Comparison of ENCODE assay signal across 22 mouse cellular contexts in the genomic region with DNA sequence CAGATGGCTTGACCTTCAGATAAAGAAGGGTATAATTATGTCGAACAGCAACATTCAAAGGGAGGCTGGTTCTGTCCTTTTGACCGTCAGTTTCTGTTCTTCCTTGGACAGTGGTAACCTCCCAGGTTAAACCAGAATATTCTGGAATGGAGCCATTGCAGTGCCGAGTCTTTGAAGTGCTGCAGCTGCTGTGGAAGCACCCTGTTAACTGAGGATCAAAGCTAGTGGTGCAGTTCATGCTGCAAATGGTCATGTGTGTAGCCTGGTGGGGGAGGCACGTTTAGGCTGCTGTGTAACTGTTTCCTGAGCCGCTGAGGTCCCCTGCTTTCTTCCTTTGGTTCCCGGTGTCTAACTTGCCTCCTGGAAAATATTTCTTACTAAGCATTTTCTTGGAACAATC. TPM values are rescaled to one million over a fixed set of nuclear protein-coding genes. Genes with fewer than 3 reads are reported as not detected.
DNase-seq lines count a peak whose midpoint lies in the region; ATAC-seq and TF ChIP-seq lines count a peak whose summit lies in the region.
"Had no signal": no experiment of that assay in that cellular context is flagged by ENCODE, and none has a peak within 500 bp of the region (broad histone marks: within the 10 kb centered on the region; RNA-seq: fewer than 3 reads in every experiment).

No protein-coding gene starts in this region.

- H3K9me3 ChIP-seq in liver, embryonic 12.5 days (replicated peaks), result no peaks in the 10 kb centered on the region
- H3K9me3 ChIP-seq in kidney, embryonic 14.5 days (ENCODE audit: control insufficient read depth, low read length), result no peaks in the 10 kb centered on the region
- no peaks in the 10 kb centered on the region for H3K9me3 ChIP-seq in hindbrain, embryonic 10.5 days
- H3K9me3 ChIP-seq: lung, embryonic 15.5 days; midbrain, embryonic 13.5 days had no signal

- no peak overlapping the region for H3K4me2 ChIP-seq in liver, embryonic 12.5 days
- no peak overlapping the region for H3K4me2 ChIP-seq in kidney, embryonic 14.5 days (replicated peaks; ENCODE audit: low read depth, low read length)
- H3K4me2 ChIP-seq: heart, embryonic 11.5 days; liver, embryonic 11.5 days; lung, embryonic 15.5 days; midbrain, embryonic 13.5 days had no signal

- H3K9ac ChIP-seq in liver, adult 2 months (ENCODE audit: low read depth, low read length), result peak overlapping the region; percentile 43; the same call in 1 of the 2 replicates
- no peak overlapping the region for H3K9ac ChIP-seq in liver, embryonic 12.5 days
- H3K9ac ChIP-seq in kidney, embryonic 14.5 days (ENCODE audit: low read depth, low read length), result no peak overlapping the region
- H3K9ac ChIP-seq: lung, embryonic 15.5 days; midbrain, embryonic 13.5 days had no signal

- no peak for ATAC-seq in liver, embryonic 12.5 days
- peak; percentile 18; the same call in 1 of the 2 replicates for ATAC-seq in kidney, embryonic 14.5 days (ENCODE audit: low FRiP score, low TSS enrichment)
- ATAC-seq: hindbrain, embryonic 16.5 days; midbrain, embryonic 13.5 days had no signal

- WGBS in liver, adult 2 months, result 6% methylated on average over 6 of the region's 6 CpGs
- WGBS in liver, embryonic 12.5 days (ENCODE audit: insufficient replicate concordance), result 50% methylated on average over 6 of the region's 6 CpGs
- WGBS in kidney, embryonic 14.5 days, result 11% methylated on average over 6 of the region's 6 CpGs
- 74% methylated on average over 6 of the region's 6 CpGs for WGBS in hindbrain, embryonic 10.5 days

- no peak for TF ChIP-seq POLR2A in liver, adult 2 months (IDR thresholded peaks at IDR 0.05; ENCODE audit: extremely low read depth, insufficient read depth, low read length)

- TF ChIP-seq CTCF in liver, adult 2 months (IDR thresholded peaks at IDR 0.05; ENCODE audit: low read depth, low read length), result no peak

- H3K36me3 ChIP-seq in liver, adult 2 months (ENCODE audit: control insufficient read depth, insufficient read depth, low read length), result peaks cover 23% of the 10 kb centered on the region
- H3K36me3 ChIP-seq in liver, embryonic 12.5 days, result peaks cover 26% of the 10 kb centered on the region
- H3K36me3 ChIP-seq in kidney, embryonic 14.5 days (ENCODE audit: control insufficient read depth, insufficient read depth, low read length), result peaks cover 18% of the 10 kb centered on the region
- H3K36me3 ChIP-seq in hindbrain, embryonic 10.5 days, result peaks cover 43% of the 10 kb centered on the region

- no peaks in the 10 kb centered on the region for H3K27me3 ChIP-seq in liver, adult 2 months (ENCODE audit: control insufficient read depth, insufficient read depth, low read length)
- H3K27me3 ChIP-seq in liver, embryonic 12.5 days (replicated peaks), result peaks cover 16% of the 10 kb centered on the region
- no peaks in the 10 kb centered on the region for H3K27me3 ChIP-seq in kidney, embryonic 14.5 days (ENCODE audit: control insufficient read depth, insufficient read depth, low read length)
- H3K27me3 ChIP-seq in hindbrain, embryonic 10.5 days (ENCODE audit: insufficient read depth, poor library complexity, severe bottlenecking), result peaks cover 7% of the 10 kb centered on the region; the same call in 1 of the 2 replicates
- H3K27me3 ChIP-seq: lung, embryonic 15.5 days had no signal

- peak overlapping the region; percentile 8; the same call in 1 of the 2 replicates for H3K4me3 ChIP-seq in liver, adult 2 months (ENCODE audit: insufficient read depth, low read depth, low read length)
- no peak overlapping the region for H3K4me3 ChIP-seq in liver, embryonic 12.5 days
- no peak overlapping the region for H3K4me3 ChIP-seq in kidney, embryonic 14.5 days (ENCODE audit: low read length)
- no peak overlapping the region for H3K4me3 ChIP-seq in hindbrain, embryonic 10.5 days
- H3K4me3 ChIP-seq: lung, embryonic 15.5 days; midbrain, embryonic 13.5 days had no signal

- H3K27ac ChIP-seq in liver, adult 2 months (replicated peaks; ENCODE audit: insufficient read depth, low read depth, low read length), result peak overlapping the region; percentile 75
- H3K27ac ChIP-seq in liver, embryonic 12.5 days, result no peak overlapping the region
- H3K27ac ChIP-seq in kidney, embryonic 14.5 days (ENCODE audit: low read depth, low read length), result peak overlapping the region; percentile 30; the same call in 1 of the 2 replicates
- H3K27ac ChIP-seq in hindbrain, embryonic 10.5 days, result no peak overlapping the region
- H3K27ac ChIP-seq: midbrain, embryonic 13.5 days had no signal

- peak; percentile 87 for DNase-seq in liver, adult 2 months (ENCODE audit: extremely low read depth, low read depth, low spot score)
- peak; percentile 34 to 60 for DNase-seq in adrenal gland, postnatal 36 days
- DNase-seq in kidney, postnatal 4 days, result peak; percentile 57 to 71
- DNase-seq in heart, postnatal 4 days, result no peak
- DNase-seq in hindbrain, embryonic 10.5 days (ENCODE audit: low spot score), result no peak
- DNase-seq: cerebellum, adult 11-12 months; left cerebral cortex, postnatal 4 days; retina, postnatal 1 day; thymus, postnatal 4 days had no signal

- H3K79me2 ChIP-seq in liver, adult 2 months (ENCODE audit: control insufficient read depth, insufficient read depth, low read length), result peaks cover 21% of the 10 kb centered on the region

- H3K4me1 ChIP-seq in liver, adult 2 months (ENCODE audit: control insufficient read depth, insufficient read depth, low read length), result peaks cover 44% of the 10 kb centered on the region
- H3K4me1 ChIP-seq in liver, embryonic 12.5 days, result peaks cover 26% of the 10 kb centered on the region
- H3K4me1 ChIP-seq in kidney, embryonic 14.5 days (ENCODE audit: control insufficient read depth, insufficient read depth, low read length), result peaks cover 30% of the 10 kb centered on the region
- H3K4me1 ChIP-seq in hindbrain, embryonic 10.5 days (replicated peaks), result peaks cover 20% of the 10 kb centered on the region

RNA-seq across cellular contexts. Expression of gene Pdp2, which starts 7.2 kb away (rescaled TPM):
- total RNA-seq in liver, adult 2 months (2014; rRNA removed), result 16.4 and 20.0 TPM in 2 replicates
- 9.6 and 11.9 TPM in 2 replicates for polyA plus RNA-seq in liver, adult 2 months (2012; rRNA removed)
- polyA plus RNA-seq in liver, embryonic 12.5 days (2016; fragmentation: Nextera tagmentation; extraction: Ambion mirVana), result 5.8 and 6.0 TPM in 2 replicates
- total RNA-seq in adrenal gland, postnatal 36 days (2021), result 10 to 100 TPM; 30.4 to 33.0 TPM
- polyA plus RNA-seq in kidney, embryonic 14.5 days (2014; fragmentation: Nextera tagmentation; extraction: Ambion mirVana), result 15.1 and 18.7 TPM in 2 replicates
- 1 to 10 TPM; 5.0 to 5.4 TPM for total RNA-seq in heart, postnatal 4 days (2021)
- 12.7 and 13.3 TPM in 2 replicates for polyA plus RNA-seq in hindbrain, embryonic 10.5 days (2016; fragmentation: Nextera tagmentation; extraction: Ambion mirVana)

RNA-seq across cellular contexts. Expression of gene Cdh16, which starts 25.7 kb away (rescaled TPM):
- total RNA-seq in liver, adult 2 months (2014; rRNA removed), result 0.07 TPM in 1 of 2 replicates, not detected in the other
- polyA plus RNA-seq in liver, adult 2 months (2012; rRNA removed), result not detected in 2 replicates
- 0.21 and 0.36 TPM in 2 replicates for polyA plus RNA-seq in liver, embryonic 12.5 days (2016; fragmentation: Nextera tagmentation; extraction: Ambion mirVana)
- not detected for total RNA-seq in adrenal gland, postnatal 36 days (2021)
- 166 and 200 TPM in 2 replicates for polyA plus RNA-seq in kidney, embryonic 14.5 days (2014; fragmentation: Nextera tagmentation; extraction: Ambion mirVana)
- total RNA-seq in heart, postnatal 4 days (2021), result 1 to 10 TPM; 2.8 to 4.6 TPM
- polyA plus RNA-seq in hindbrain, embryonic 10.5 days (2016; fragmentation: Nextera tagmentation; extraction: Ambion mirVana), result not detected in 2 replicates
- total RNA-seq: gastrocnemius, postnatal 25 days; layer of hippocampus, adult 18-20 months; left cerebral cortex, postnatal 4 days; MEL had no signal
- polyA plus RNA-seq: embryonic facial prominence, embryonic 11.5 days; hindbrain, embryonic 16.5 days; midbrain, embryonic 13.5 days; neural tube, embryonic 14.5 days; small intestine, adult 2 months had no signal

RNA-seq across cellular contexts. Expression of gene Rrad, which starts 32.6 kb away (rescaled TPM):
- 0.34 and 0.46 TPM in 2 replicates for total RNA-seq in liver, adult 2 months (2014; rRNA removed)
- 0.23 and 0.50 TPM in 2 replicates for polyA plus RNA-seq in liver, adult 2 months (2012; rRNA removed)
- polyA plus RNA-seq in liver, embryonic 12.5 days (2016; fragmentation: Nextera tagmentation; extraction: Ambion mirVana), result 0.79 and 1.2 TPM in 2 replicates
- 10 to 100 TPM in 1 of 2 experiments, 1 to 10 TPM in 1; 3.4 to 14.0 TPM for total RNA-seq in adrenal gland, postnatal 36 days (2021)
- polyA plus RNA-seq in kidney, embryonic 14.5 days (2014; fragmentation: Nextera tagmentation; extraction: Ambion mirVana), result 13.9 and 14.5 TPM in 2 replicates
- 100 to 1,000 TPM; 193 to 274 TPM for total RNA-seq in heart, postnatal 4 days (2021)
- polyA plus RNA-seq in hindbrain, embryonic 10.5 days (2016; fragmentation: Nextera tagmentation; extraction: Ambion mirVana), result 1.2 and 1.5 TPM in 2 replicates

RNA-seq across cellular contexts. Expression of gene Ciao2b, which starts 43.3 kb away (rescaled TPM):
- 18.7 and 18.9 TPM in 2 replicates for total RNA-seq in liver, adult 2 months (2014; rRNA removed)
- polyA plus RNA-seq in liver, adult 2 months (2012; rRNA removed), result 20.4 and 24.2 TPM in 2 replicates
- polyA plus RNA-seq in liver, embryonic 12.5 days (2016; fragmentation: Nextera tagmentation; extraction: Ambion mirVana), result 71.8 and 74.7 TPM in 2 replicates
- total RNA-seq in adrenal gland, postnatal 36 days (2021), result 10 to 100 TPM; 46.1 to 51.1 TPM
- polyA plus RNA-seq in kidney, embryonic 14.5 days (2014; fragmentation: Nextera tagmentation; extraction: Ambion mirVana), result 94.4 and 111 TPM in 2 replicates
- 10 to 100 TPM; 82.2 to 85.4 TPM for total RNA-seq in heart, postnatal 4 days (2021)
- 111 and 121 TPM in 2 replicates for polyA plus RNA-seq in hindbrain, embryonic 10.5 days (2016; fragmentation: Nextera tagmentation; extraction: Ambion mirVana)

Comparison
In these comparisons a context has a peak if more than half of its experiments do, and no peak if none do; other contexts are left out.
1. H3K27ac ChIP-seq: peak in liver, adult 2 months (single experiment) and kidney, embryonic 14.5 days (single experiment); none in liver, embryonic 12.5 days (single experiment) and hindbrain, embryonic 10.5 days (single experiment).
2. DNase-seq: peak in liver, adult 2 months (single experiment), adrenal gland, postnatal 36 days (2 of 2) and kidney, postnatal 4 days (2 of 2); none in heart, postnatal 4 days (single experiment) and hindbrain, embryonic 10.5 days (single experiment).
3. RNA of gene Cdh16, which starts 25.7 kb away (polyA plus RNA-seq): 166 to 200 TPM in kidney, embryonic 14.5 days; 0.21 to 0.36 TPM in liver, embryonic 12.5 days, not detected in liver, adult 2 months and not detected in hindbrain, embryonic 10.5 days; every median in the first group is over 100 times any median in the second.